Mouse (Mus musculus): ENCODE measurements around the gene Pi16. TPM values are rescaled to one million over a fixed set of nuclear protein-coding genes. Genes with fewer than 3 reads are reported as not detected.

Pi16 gene
- polyA plus RNA-seq, 1 experiment, result 0.61 TPM

DNA sequence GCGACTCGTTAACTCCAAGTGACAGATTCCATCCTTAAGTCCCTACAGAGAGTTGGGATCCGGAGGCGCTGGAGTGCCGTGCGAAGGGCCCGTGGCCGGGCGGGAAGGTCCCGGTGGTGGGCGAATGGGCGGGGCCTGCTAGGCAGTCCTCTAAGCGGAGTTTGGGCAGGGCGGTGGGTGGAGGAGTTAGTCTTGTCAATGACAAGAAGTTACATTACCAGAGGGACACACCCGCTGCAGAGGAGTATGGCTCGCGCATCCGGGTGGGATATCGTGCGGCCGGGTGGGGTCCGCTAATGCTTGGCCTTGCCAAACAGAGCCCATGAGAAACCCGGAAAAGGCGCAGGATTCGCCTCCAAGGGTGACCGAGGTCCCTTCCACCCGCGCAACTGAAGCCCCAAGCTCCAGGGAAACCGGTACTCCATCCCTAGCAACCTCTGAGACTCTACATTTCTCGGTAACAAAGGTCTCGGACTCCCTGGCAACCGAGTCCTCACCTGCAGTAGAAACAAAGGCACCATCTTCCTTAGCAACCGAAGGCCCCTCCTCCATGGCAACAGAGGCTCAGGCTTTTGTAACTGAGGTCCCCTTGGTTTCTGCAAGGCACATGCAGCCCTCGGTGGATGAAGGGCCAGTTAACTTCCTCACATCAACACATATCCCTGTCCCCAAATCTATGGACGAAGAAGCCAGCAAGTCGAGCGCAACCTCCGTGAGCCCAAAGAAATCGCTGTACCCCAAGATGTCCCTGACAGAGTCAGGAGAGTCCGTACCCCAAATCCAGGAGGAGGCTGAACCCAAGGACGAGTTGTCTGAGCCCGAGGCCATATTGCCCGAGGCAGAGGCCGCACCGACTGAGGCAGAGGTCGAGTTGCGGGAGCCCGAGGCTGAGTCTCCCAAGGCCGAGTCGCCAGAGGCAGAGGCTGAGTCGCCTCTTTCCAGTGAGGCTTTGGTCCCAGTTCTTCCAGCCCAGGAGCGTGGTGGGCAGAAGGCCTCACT lies 9.3 kb downstream of the Pi16 start:
- no peaks in the 10 kb centered on the region for H3K4me1 ChIP-seq (ENCODE audit: control insufficient read depth, insufficient read depth, low read length)
- no peak overlapping the region for H3K4me3 ChIP-seq (ENCODE audit: insufficient read depth, low read length)
- no peak overlapping the region for H3K27ac ChIP-seq (ENCODE audit: insufficient read depth, low read length)
- no peak for TF ChIP-seq POLR2A (IDR thresholded peaks at IDR 0.05; ENCODE audit: low read depth, low read length)
- TF ChIP-seq CTCF (IDR thresholded peaks at IDR 0.05; ENCODE audit: borderline replicate concordance, insufficient read depth, low read length), result no peak

- TF ChIP-seq POLR2A (IDR thresholded peaks at IDR 0.05; ENCODE audit: low read depth, low read length), result no peak
- TF ChIP-seq CTCF (IDR thresholded peaks at IDR 0.05; ENCODE audit: borderline replicate concordance, insufficient read depth, low read length), result no peak
Observed at GRCm38 (mm10) chr17:29327691-29328090, 10.2 kb downstream of the Pi16 start.

DNA sequence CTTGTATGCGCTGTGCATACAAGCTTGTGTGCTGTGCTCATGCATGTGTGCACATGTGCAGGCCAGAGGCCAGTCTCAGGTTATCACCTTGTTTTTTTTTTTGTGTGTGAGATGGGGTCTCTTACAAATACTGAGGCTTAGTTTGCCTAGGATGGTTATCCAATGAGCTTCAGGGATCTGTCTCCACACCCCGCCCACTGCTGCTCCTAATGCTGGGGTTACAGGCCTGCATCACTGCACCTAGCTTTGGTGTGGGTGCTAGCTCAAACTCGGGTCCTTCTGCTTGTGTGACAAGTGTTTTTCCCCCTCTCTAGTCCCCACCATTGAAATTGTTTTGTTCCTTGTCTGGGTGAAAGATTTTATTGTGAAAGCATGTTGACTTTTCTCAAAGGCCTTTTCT lies 12.7 kb downstream of the Pi16 start:
- Histone ChIP-seq H3K27ac (ENCODE audit: insufficient read depth, low read length) (no peak overlapping the region), H3K4me1 (ENCODE audit: control insufficient read depth, insufficient read depth, low read length) (no peaks in the 10 kb centered on the region), H3K4me3 (ENCODE audit: insufficient read depth, low read length) (no peak overlapping the region)
- TF ChIP-seq POLR2A (IDR thresholded peaks at IDR 0.05; ENCODE audit: low read depth, low read length) (no peak), CTCF (IDR thresholded peaks at IDR 0.05; ENCODE audit: borderline replicate concordance, insufficient read depth, low read length) (no peak)

More at GRCm38 (mm10) chr17:29327691-29328090, 10.2 kb downstream of the Pi16 start:
- Histone ChIP-seq H3K4me1 (ENCODE audit: control insufficient read depth, insufficient read depth, low read length) (no peaks in the 10 kb centered on the region), H3K27ac (ENCODE audit: insufficient read depth, low read length) (no peak overlapping the region), H3K4me3 (ENCODE audit: insufficient read depth, low read length) (no peak overlapping the region)

DNA sequence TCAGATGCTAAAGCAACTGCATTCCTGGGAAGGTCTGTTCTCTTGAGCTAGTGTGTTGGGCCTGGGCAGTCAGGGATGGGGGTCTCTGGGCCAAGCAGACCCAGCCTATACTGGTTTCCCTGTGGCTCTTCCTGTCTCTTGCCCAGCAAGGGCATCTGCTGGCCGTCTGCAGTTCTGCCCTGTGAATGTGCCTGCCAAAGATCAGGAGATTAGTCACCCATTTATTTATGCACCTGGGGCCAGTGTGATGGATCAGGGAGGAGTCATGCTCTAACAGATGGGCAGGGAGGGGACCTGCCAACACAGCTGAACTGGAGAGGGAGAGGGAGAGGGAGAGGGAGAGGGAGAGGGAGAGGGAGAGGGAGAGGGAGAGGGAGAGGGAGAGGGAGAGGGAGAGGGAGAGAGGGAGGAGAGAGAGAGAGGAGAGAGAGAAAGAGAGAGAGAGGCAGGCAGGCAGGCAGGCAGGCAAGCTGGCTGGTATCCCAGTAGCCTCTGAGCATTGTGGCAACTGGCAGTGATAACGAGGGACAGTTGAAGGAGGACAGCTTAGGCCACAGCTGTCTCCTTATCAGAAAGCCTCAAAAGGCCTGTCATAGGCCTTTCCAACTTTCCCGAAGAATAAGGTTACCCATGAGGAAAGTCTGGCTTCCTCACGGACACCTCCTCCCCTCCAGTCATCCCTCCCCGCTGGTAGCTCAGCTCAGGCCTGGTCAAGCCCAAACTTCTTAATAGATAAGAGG lies 13.4 kb downstream of the Pi16 start:
- Histone ChIP-seq H3K4me1 (ENCODE audit: control insufficient read depth, insufficient read depth, low read length) (no peaks in the 10 kb centered on the region), H3K27ac (ENCODE audit: insufficient read depth, low read length) (no peak overlapping the region), H3K4me3 (ENCODE audit: insufficient read depth, low read length) (no peak overlapping the region)
- TF ChIP-seq CTCF (IDR thresholded peaks at IDR 0.05; ENCODE audit: borderline replicate concordance, insufficient read depth, low read length) (no peak), POLR2A (IDR thresholded peaks at IDR 0.05; ENCODE audit: low read depth, low read length) (no peak)

DNA sequence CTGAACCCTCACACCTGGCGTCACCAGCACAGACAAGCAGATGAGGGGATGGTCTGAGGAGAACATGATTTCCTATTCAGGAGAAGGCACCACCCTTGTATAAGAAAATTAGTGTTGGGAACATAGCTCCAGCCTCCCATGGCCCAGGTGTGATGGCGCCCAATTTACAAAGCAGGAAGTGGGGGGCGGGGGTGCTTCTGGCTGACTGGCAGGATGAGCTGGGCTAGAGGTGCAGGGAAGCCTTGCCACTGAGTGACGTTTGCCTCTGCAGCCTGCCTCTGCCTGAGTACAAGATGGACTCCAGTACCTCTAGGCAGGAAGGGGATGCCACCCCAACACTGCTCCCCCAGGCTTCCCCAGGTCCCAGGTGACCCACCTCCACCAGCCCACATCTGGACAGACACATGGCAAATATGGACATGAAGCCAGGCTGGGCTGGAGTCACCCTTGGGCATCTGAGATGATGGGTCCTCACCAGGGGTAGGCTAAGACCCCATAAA lies 14.8 kb downstream of the Pi16 start:
- no peak for TF ChIP-seq POLR2A (IDR thresholded peaks at IDR 0.05; ENCODE audit: low read depth, low read length)
- no peak for TF ChIP-seq CTCF (IDR thresholded peaks at IDR 0.05; ENCODE audit: borderline replicate concordance, insufficient read depth, low read length)
- Histone ChIP-seq H3K4me1 (ENCODE audit: control insufficient read depth, insufficient read depth, low read length) (no peaks in the 10 kb centered on the region), H3K4me3 (ENCODE audit: insufficient read depth, low read length) (no peak overlapping the region), H3K27ac (ENCODE audit: insufficient read depth, low read length) (no peak overlapping the region)

- Histone ChIP-seq H3K4me1 (ENCODE audit: control insufficient read depth, insufficient read depth, low read length) (peaks cover 8% of the 10 kb centered on the region), H3K27ac (ENCODE audit: insufficient read depth, low read length) (no peak overlapping the region), H3K4me3 (ENCODE audit: insufficient read depth, low read length) (no peak overlapping the region)
- no peak for TF ChIP-seq CTCF (IDR thresholded peaks at IDR 0.05; ENCODE audit: borderline replicate concordance, insufficient read depth, low read length)
- TF ChIP-seq POLR2A (IDR thresholded peaks at IDR 0.05; ENCODE audit: low read depth, low read length), result no peak
Observed at GRCm38 (mm10) chr17:29336266-29336990, 18.9 kb downstream of the Pi16 start.

DNA sequence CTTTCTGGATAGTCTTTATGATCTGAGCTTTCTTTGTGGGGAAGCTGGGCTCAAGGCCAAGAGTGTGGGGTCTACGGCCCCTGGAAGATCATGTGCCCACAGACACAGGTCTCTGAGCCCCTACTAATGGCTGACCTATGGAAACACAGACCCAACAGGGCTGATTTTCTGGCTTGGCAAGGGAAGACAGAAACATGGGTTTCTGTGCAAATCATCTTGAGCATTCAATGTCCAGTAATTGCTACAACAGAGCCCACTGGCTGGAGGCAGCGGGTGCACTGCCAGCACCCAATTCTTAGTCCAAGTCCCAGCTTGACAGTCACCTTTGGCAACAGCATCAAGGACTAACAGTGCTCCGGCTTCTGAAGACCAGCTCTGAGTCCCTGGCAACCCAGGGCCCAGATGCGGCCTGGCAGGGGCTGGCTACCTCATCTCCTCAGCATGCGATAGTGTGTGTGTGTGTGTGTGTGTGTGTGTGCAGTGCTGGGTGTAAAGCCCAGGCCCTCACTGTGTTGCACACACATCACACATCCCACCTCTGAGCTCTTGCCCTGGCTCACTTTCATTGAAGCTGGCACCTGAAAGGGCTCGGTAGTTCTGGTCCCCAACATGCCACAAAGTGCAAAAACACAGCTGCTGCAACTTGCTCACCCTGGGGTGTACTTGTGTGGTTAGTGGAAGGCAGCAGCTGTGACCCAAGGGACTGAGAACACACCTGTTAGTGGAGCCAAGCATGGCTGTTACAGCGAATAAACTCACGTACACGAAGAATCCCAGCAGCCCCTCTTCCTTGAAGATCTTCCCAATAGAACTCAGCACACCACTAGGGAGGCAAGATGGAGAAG lies 20.7 kb downstream of the Pi16 start:
- Histone ChIP-seq H3K4me1 (ENCODE audit: control insufficient read depth, insufficient read depth, low read length) (peaks cover 21% of the 10 kb centered on the region), H3K4me3 (ENCODE audit: insufficient read depth, low read length) (no peak overlapping the region), H3K27ac (ENCODE audit: insufficient read depth, low read length) (no peak overlapping the region)
- TF ChIP-seq CTCF (IDR thresholded peaks at IDR 0.05; ENCODE audit: borderline replicate concordance, insufficient read depth, low read length) (no peak), POLR2A (IDR thresholded peaks at IDR 0.05; ENCODE audit: low read depth, low read length) (no peak)

DNA sequence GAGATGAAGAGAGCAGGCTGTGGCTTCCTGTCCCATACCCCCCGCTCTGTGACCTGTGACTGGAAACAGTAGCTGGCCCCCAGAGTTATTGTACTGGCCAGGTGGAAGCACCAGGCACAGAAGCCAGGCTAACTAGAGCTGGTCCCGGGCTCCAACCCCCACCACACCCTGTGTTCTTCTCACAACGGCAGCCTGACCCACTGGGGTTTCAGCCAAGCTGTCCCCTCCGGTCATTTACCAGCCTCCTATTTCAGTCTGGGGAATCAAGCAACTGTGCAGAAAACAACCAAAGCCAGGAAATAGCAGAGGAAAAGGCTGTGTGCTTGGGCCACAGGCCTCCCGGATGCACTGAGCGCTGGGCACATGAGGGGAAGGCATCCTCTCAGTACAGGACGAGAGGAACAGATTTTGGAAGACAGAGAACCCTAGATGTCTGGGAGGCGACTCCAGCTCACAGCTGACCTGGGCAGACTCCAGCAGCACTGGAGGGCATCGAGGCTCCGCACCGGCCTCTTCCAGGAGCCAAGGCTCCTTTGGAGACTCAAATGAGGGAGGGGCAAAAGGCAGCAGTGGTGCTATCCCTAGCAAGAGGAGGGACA lies 21.8 kb downstream of the Pi16 start:
- H3K27ac ChIP-seq (ENCODE audit: insufficient read depth, low read length), result no peak overlapping the region
- H3K4me1 ChIP-seq (ENCODE audit: control insufficient read depth, insufficient read depth, low read length), result peaks cover 24% of the 10 kb centered on the region
- H3K4me3 ChIP-seq (ENCODE audit: insufficient read depth, low read length), result no peak overlapping the region
- no peak for TF ChIP-seq CTCF (IDR thresholded peaks at IDR 0.05; ENCODE audit: borderline replicate concordance, insufficient read depth, low read length)
- no peak for TF ChIP-seq POLR2A (IDR thresholded peaks at IDR 0.05; ENCODE audit: low read depth, low read length)

Measured in embryonic fibroblast, embryonic 13.5 days (primary cell).